Mouse (Mus musculus) olfactory bulb, adult 2 months (tissue): ENCODE measurements around the gene Ift20.

Experiments used
- CTCF ChIP-seq: fragments of 200-500 bp; IDR thresholded peaks from 2 replicates; pipeline ENCODE4 v1.5.1; 2012; ENCODE audit warnings: low read depth, mild to moderate bottlenecking, low read length, moderate library complexity; ENCODE audit not compliant: insufficient read depth
- POLR2A ChIP-seq: fragments of 200-500 bp; IDR thresholded peaks from 2 replicates; pipeline ENCODE4 v1.6.1; 2012; ENCODE audit warnings: mild to moderate bottlenecking, low read depth, low read length, moderate library complexity; ENCODE audit not compliant: insufficient read depth

- TF ChIP-seq POLR2A (no peak), CTCF (no peak)
These were observed 34.6 kb upstream of the Ift20 start for GRCm38 (mm10) chr11:78501529-78501928.
